Mouse (Mus musculus) liver, postnatal 0 days (tissue): ENCODE measurements around the gene Poll. TPM values are rescaled to one million over a fixed set of nuclear protein-coding genes. Genes with fewer than 3 reads are reported as not detected.
A peak's percentile ranks its signal among the peaks of the same experiment; 100 is the strongest.

Source experiments
- ATAC-seq: fragments of 200-750 bp; cut with Nextera tagmentation; 2 replicates; pipeline ENCODE4 v1.8.0; 2017; ENCODE audit warnings: mild to moderate bottlenecking, moderate library complexity
- DNase-seq: peaks from one replicate; pipeline ENCODE4 v3.0.0-alpha.2; 2016
- H3K27ac ChIP-seq: fragments of 300-500 bp; sonication (generic); 2 replicates; pipeline ENCODE4 v1.5.1; 2014; ENCODE audit warnings: antibody characterized with exemption, moderate library complexity, mild to moderate bottlenecking, low read depth
- H3K27me3 ChIP-seq: fragments of 300-500 bp; sonication (generic); 2 replicates; pipeline ENCODE4 v1.6.1; 2014; ENCODE audit warnings: low read length, control low read depth, mixed read lengths; ENCODE audit not compliant: insufficient read depth
- H3K36me3 ChIP-seq: fragments of 300-500 bp; sonication (generic); replicated peaks from 2 replicates; pipeline ENCODE4 v1.6.1; 2014; ENCODE audit warnings: mild to moderate bottlenecking, control low read depth, low read length, moderate library complexity, mixed read lengths; ENCODE audit not compliant: insufficient read depth
- H3K4me1 ChIP-seq: fragments of 300-500 bp; sonication (generic); 2 replicates; pipeline ENCODE4 v1.6.1; 2014; ENCODE audit warnings: antibody characterized with exemption, mild to moderate bottlenecking, control low read depth; ENCODE audit not compliant: insufficient read depth
- H3K4me2 ChIP-seq: fragments of 300-500 bp; sonication (generic); 2 replicates; pipeline ENCODE4 v1.6.1; 2014; ENCODE audit warnings: low read depth, mild to moderate bottlenecking, low read length, moderate library complexity, mixed read lengths
- H3K4me3 ChIP-seq: fragments of 300-500 bp; sonication (generic); 2 replicates; pipeline ENCODE4 v1.5.1; 2014; ENCODE audit warnings: low read depth, low read length
- H3K9ac ChIP-seq: fragments of 300-500 bp; sonication (generic); replicated peaks from 2 replicates; pipeline ENCODE4 v1.6.1; 2014; ENCODE audit warnings: mild to moderate bottlenecking, moderate library complexity
- H3K9me3 ChIP-seq: fragments of 300-500 bp; sonication (generic); 2 replicates; pipeline ENCODE4 v1.6.1; 2016; ENCODE audit warnings: mild to moderate bottlenecking, control low read depth, low read length, mixed read lengths
- CTCF ChIP-seq: sonication (generic); IDR thresholded peaks from 2 replicates; pipeline ENCODE4 v1.5.1; 2016; ENCODE audit warnings: antibody characterized with exemption, low read depth
- EP300 ChIP-seq: IDR thresholded peaks from 2 replicates; pipeline ENCODE4 v1.6.1; 2016; ENCODE audit warnings: antibody characterized with exemption, low read depth, mild to moderate bottlenecking
- WGBS: fragments of 180-500 bp; shearing (Covaris S2); extraction: QIAGEN DNeasy Blood & Tissue Kit; methylation state at CpG from one replicate; pipeline ENCODE4 v1.1.7; 2014; ENCODE audit not compliant: insufficient replicate concordance; 5-methylcytosine and 5-hydroxymethylcytosine counted together
- polyA plus RNA-seq: library from polyadenylated mRNA; unstranded; fragments of >200 nt; fragmentation: Nextera tagmentation; extraction: Ambion mirVana; gene quantifications from 2 replicates; pipeline ENCODE4 v1.2.1, GENCODE M21; 2015

Gene Poll
- 3.1 and 3.4 TPM in 2 replicates for polyA plus RNA-seq

DNA sequence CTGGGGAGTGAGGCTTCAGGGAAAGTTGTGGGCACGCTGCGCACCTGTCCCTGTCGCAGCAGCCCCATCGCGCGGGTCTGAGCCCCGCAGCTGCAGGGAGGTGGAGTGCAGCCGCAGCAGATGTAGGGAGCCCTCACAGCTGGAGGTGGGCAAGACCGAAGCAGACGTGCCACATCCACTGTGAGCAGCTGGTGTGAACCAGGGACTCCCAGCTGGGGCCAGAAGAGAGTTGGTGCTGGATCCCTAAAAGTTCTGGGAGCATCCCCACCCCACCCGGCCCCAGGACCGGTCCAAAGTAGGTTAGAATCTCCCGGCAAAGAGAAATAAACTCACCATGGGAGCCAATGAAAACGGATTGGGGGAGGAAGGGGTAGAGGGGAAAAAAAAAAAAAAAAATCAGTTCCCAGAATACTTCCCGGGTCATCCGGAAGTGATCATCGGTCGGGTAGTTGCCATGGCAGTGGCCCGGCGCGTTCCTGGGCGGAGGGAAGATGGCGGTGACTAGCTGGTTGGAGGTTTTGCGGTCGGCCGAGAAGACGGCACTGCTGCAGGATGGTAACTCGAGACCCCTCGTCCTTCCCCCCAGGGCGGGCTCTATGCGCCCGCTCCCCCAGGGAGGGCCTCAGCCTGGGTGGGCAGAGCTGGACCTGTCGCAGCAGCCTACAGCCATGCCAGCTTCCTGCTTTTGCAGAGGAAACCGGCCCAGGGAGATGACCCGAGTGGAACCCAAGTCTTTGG lies at the start of gene Poll, which contains the start of gene Gm17018:
Poll (minus strand) TSS at position 379 of the 738 bp plus-strand sequence.
Gm17018 (plus strand) TSS at position 463 of the 738 bp plus-strand sequence.
- peaks cover 8% of the 10 kb centered on the region for H3K4me1 ChIP-seq
- H3K9ac ChIP-seq: peak within 1 kb of the TSS; percentile 71
- TF ChIP-seq CTCF (no peak), EP300 (no peak)
- no peaks in the 10 kb centered on the region for H3K9me3 ChIP-seq
- no peaks in the 10 kb centered on the region for H3K27me3 ChIP-seq
- DNase-seq: peak; percentile 86
- H3K36me3 ChIP-seq: peaks cover 8% of the 10 kb centered on the region
- peak within 1 kb of the TSS; percentile 98 for H3K4me2 ChIP-seq
- peak within 1 kb of the TSS; percentile 91 for H3K4me3 ChIP-seq
- peak; percentile 91 for ATAC-seq
- peak within 1 kb of the TSS; percentile 66; the same call in 1 of the 2 replicates for H3K27ac ChIP-seq
- under 1% methylated on average over 35 of the region's 35 CpGs for WGBS

GRCm38 (mm10) chr19:45608648-45609339 lies 48.5 kb upstream of the Poll start:
- H3K4me3 ChIP-seq: no peak overlapping the region
- no peak for ATAC-seq
- 87% methylated on average over 13 of the region's 13 CpGs for WGBS

DNA sequence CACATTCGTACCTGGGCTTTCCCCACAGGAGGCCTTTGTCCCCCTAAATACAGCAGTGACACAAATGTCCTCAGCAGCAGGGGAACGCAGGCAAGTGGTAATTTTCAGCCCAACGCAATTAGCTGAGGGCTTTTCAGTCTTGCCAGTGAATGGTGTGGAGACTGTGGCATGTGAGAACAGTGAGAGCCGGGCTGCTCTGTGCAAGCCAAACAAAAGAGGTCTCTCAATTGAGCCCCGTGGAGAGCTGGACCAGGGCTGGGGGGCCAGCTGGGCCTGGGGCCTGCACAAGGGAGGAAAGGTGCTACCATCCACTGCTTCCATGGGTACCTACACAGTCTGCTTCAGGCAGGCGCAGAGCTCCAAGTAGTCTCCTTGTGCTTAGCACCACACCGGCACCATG lies 47.1 kb upstream of the Poll start:
- H3K27me3 ChIP-seq: no peaks in the 10 kb centered on the region
- H3K36me3 ChIP-seq: no peaks in the 10 kb centered on the region
- no peak for TF ChIP-seq CTCF
- no peak for TF ChIP-seq EP300
- no peak overlapping the region for H3K9ac ChIP-seq
- DNase-seq (no peak), ATAC-seq (no peak)
- WGBS: 78% methylated on average over 7 of the region's 7 CpGs
- no peak overlapping the region for H3K27ac ChIP-seq
- no peak overlapping the region for H3K4me3 ChIP-seq
- H3K4me1 ChIP-seq: no peaks in the 10 kb centered on the region
- H3K9me3 ChIP-seq: no peaks in the 10 kb centered on the region
- H3K4me2 ChIP-seq: no peak overlapping the region

More at GRCm38 (mm10) chr19:45608648-45609339, 48.5 kb upstream of the Poll start:
- no peak for DNase-seq
- TF ChIP-seq EP300 (no peak), CTCF (no peak)
- Histone ChIP-seq H3K27ac (no peak overlapping the region), H3K9me3 (no peaks in the 10 kb centered on the region), H3K4me1 (no peaks in the 10 kb centered on the region), H3K9ac (no peak overlapping the region), H3K36me3 (no peaks in the 10 kb centered on the region), H3K27me3 (no peaks in the 10 kb centered on the region), H3K4me2 (no peak overlapping the region)

DNA sequence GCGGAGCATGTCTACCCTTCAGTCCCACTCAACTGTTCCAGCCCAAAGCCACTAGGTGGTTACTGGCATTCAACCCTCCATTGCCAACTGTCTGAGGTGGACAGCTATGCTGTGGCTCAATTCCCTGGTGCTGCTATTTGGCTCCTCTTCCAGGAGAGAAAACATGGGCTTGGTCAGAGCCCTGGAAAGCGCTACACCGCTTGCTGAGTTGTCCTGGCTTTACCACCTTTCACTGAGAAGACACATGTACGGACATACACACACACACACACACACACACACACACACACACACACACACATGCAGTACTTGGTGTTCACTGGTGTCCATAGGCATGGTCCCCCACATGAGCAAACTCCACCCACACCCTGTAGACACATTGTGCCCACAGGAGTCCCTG lies 46.4 kb upstream of the Poll start:
- no peak overlapping the region for H3K9ac ChIP-seq
- H3K27ac ChIP-seq: no peak overlapping the region
- ATAC-seq: no peak
- DNase-seq: no peak
- no peak overlapping the region for H3K4me3 ChIP-seq
- H3K36me3 ChIP-seq: no peaks in the 10 kb centered on the region
- no peaks in the 10 kb centered on the region for H3K27me3 ChIP-seq
- no peak overlapping the region for H3K4me2 ChIP-seq
- 91% methylated on average over 4 of the region's 4 CpGs for WGBS
- TF ChIP-seq CTCF (no peak), EP300 (no peak)
- no peaks in the 10 kb centered on the region for H3K4me1 ChIP-seq
- no peaks in the 10 kb centered on the region for H3K9me3 ChIP-seq

DNA sequence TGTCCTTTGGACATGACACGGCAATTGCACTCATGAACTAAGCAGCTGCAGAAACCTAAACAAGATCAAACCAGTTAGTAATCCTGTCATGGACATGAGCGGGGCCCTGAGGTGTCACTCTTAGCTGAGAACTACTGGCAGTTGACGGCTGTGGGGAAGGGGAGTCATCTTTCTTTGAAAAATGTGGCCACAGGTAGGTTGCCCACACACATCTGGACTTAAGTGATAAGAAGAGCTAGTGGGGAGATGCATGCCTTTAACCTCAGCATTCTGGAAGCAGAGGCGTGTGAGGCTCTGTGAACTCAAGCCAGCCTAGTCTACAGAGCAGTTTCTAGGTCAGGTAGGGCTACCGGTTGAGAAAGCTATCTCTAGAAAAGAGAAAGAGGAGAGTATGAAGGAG lies 42.3 kb upstream of the Poll start:
- WGBS: 44% methylated on average over 5 of the region's 5 CpGs
- no peak overlapping the region for H3K4me3 ChIP-seq
- DNase-seq: no peak
- no peaks in the 10 kb centered on the region for H3K4me1 ChIP-seq
- no peaks in the 10 kb centered on the region for H3K9me3 ChIP-seq
- no peak overlapping the region for H3K27ac ChIP-seq
- TF ChIP-seq EP300: peak; percentile 75; the same call in 1 of the 2 replicates
- TF ChIP-seq CTCF: no peak
- ATAC-seq: peak; percentile 82
- H3K4me2 ChIP-seq: no peak overlapping the region
- H3K9ac ChIP-seq: no peak overlapping the region
- H3K36me3 ChIP-seq: no peaks in the 10 kb centered on the region
- H3K27me3 ChIP-seq: no peaks in the 10 kb centered on the region

- Histone ChIP-seq H3K27me3 (no peaks in the 10 kb centered on the region), H3K27ac (no peak overlapping the region), H3K4me3 (no peak overlapping the region), H3K4me1 (no peaks in the 10 kb centered on the region; the same call in 1 of the 2 replicates), H3K9ac (no peak overlapping the region), H3K9me3 (no peaks in the 10 kb centered on the region), H3K36me3 (no peaks in the 10 kb centered on the region), H3K4me2 (no peak overlapping the region)
- WGBS: 83% methylated on average over 4 of the region's 4 CpGs
- DNase-seq: no peak
- ATAC-seq: no peak
- TF ChIP-seq CTCF (no peak), EP300 (no peak)
These were observed 36.8 kb upstream of the Poll start for GRCm38 (mm10) chr19:45597106-45597505.
